Mouse (Mus musculus) C2C12 (cell line): ENCODE data around the gene Dvl3. TPM values are rescaled to one million over a fixed set of nuclear protein-coding genes. Genes with fewer than 3 reads are reported as not detected.

Experiments
- H3K27me3 ChIP-seq: one replicate; pipeline ENCODE4 v1.6.1; 2011; ENCODE audit not compliant: control insufficient read depth, insufficient read depth, insufficient read length
- H3K36me3 ChIP-seq: one replicate; pipeline ENCODE4 v1.6.1; 2011; ENCODE audit not compliant: control insufficient read depth, insufficient read depth
- H3K4me3 ChIP-seq: one replicate; pipeline ENCODE4 v1.5.1; 2011; ENCODE audit warnings: mild to moderate bottlenecking, control low read depth; ENCODE audit not compliant: poor library complexity, insufficient read depth, severe bottlenecking
- H3K79me2 ChIP-seq: one replicate; pipeline ENCODE4 v1.6.1; 2011; ENCODE audit not compliant: control insufficient read depth, insufficient read depth
- H3K79me3 ChIP-seq: one replicate; pipeline ENCODE4 v1.6.1; 2011; ENCODE audit warnings: low read depth, control low read depth
- H3ac ChIP-seq: one replicate; pipeline ENCODE3; 2011; ENCODE audit warnings: low read depth; ENCODE audit not compliant: control insufficient read depth, insufficient read length
- CEBPB ChIP-seq: IDR thresholded peaks from one replicate; pipeline ENCODE4 v1.6.1; 2011; ENCODE audit warnings: low read depth, mild to moderate bottlenecking, control low read depth, moderate library complexity
- CTCF ChIP-seq: IDR thresholded peaks from one replicate; pipeline ENCODE4 v1.5.1; 2011; ENCODE audit not compliant: control insufficient read depth, insufficient read depth, insufficient read length
- FOSL1 ChIP-seq: IDR thresholded peaks from one replicate; pipeline ENCODE4 v1.8.0; 2011; ENCODE audit warnings: mild to moderate bottlenecking, low read length; ENCODE audit not compliant: poor library complexity, insufficient read depth, severe bottlenecking
- MAX ChIP-seq: IDR thresholded peaks from one replicate; pipeline ENCODE4 v1.6.1; 2011; ENCODE audit warnings: mild to moderate bottlenecking, control low read depth
- MYOD1 ChIP-seq: IDR thresholded peaks from one replicate; pipeline ENCODE4 v1.6.1; 2011; ENCODE audit warnings: low read depth; ENCODE audit not compliant: control insufficient read depth, insufficient read length
- MYOG ChIP-seq: IDR thresholded peaks from one replicate; pipeline ENCODE4 v1.6.1; 2011; ENCODE audit not compliant: control insufficient read depth, insufficient read length; ENCODE audit errors: extremely low read depth
- USF1 ChIP-seq: IDR thresholded peaks from one replicate; pipeline ENCODE4 v1.6.1; 2011; ENCODE audit warnings: low read depth, mild to moderate bottlenecking, control low read depth, moderate library complexity
- polyA plus RNA-seq: library from polyadenylated mRNA; unstranded; fragments of >200 nt; fragmentation: generic; extraction: Trizol; gene quantifications from one replicate; pipeline ENCODE4 v1.2.1, GENCODE M21; 2012; ENCODE audit warnings: missing spikeins

Gene Dvl3
- polyA plus RNA-seq, 1 experiment: 15.8 TPM

GRCm38 (mm10) chr16:20565075-20565474, 48.3 kb downstream of the Dvl3 start:
- Histone ChIP-seq H3K79me2 (no peaks in the 10 kb centered on the region), H3K79me3 (no peaks in the 10 kb centered on the region), H3K36me3 (peaks cover 27% of the 10 kb centered on the region), H3K27me3 (no peaks in the 10 kb centered on the region), H3K4me3 (no peak overlapping the region), H3ac (no peak overlapping the region)
- TF ChIP-seq CTCF: no peak
- TF ChIP-seq FOSL1: no peak
- TF ChIP-seq MAX: no peak
- TF ChIP-seq USF1: no peak
- no peak for TF ChIP-seq CEBPB
- no peak for TF ChIP-seq MYOD1
- TF ChIP-seq MYOG: no peak

Other genes starting within 250 kb of the Dvl3 start
- 179 TPM for gene Parl, start 214.6 kb upstream of the Dvl3 start, polyA plus RNA-seq
- gene Cyp2ab1, start 191.6 kb upstream of the Dvl3 start, polyA plus RNA-seq: 0.05 TPM
- gene Abcc5, start 90.6 kb upstream of the Dvl3 start, polyA plus RNA-seq: 25.8 TPM
- gene Eif2b5, start 18.2 kb upstream of the Dvl3 start, polyA plus RNA-seq: 108 TPM
- gene Ap2m1, start 18.5 kb downstream of the Dvl3 start, polyA plus RNA-seq: 556 TPM
- 37.1 TPM for gene Abcf3, start 31.6 kb downstream of the Dvl3 start, polyA plus RNA-seq
- gene Vwa5b2, start 72.5 kb downstream of the Dvl3 start, polyA plus RNA-seq: 0.11 TPM
- 32.5 TPM for gene Eef1akmt4, start 94.6 kb downstream of the Dvl3 start, polyA plus RNA-seq
- gene Gm49333, start 94.6 kb downstream of the Dvl3 start, polyA plus RNA-seq: not detected
- gene Alg3, start 94.8 kb downstream of the Dvl3 start, polyA plus RNA-seq: 35.4 TPM
- 6.7 TPM for gene Camk2n2, start 104.3 kb downstream of the Dvl3 start, polyA plus RNA-seq
- 5.0 TPM for gene Ece2, start 112.8 kb downstream of the Dvl3 start, polyA plus RNA-seq
- gene Psmd2, start 134.7 kb downstream of the Dvl3 start, polyA plus RNA-seq: 297 TPM
- 342 TPM for gene Eif4g1, start 151.3 kb downstream of the Dvl3 start, polyA plus RNA-seq
- 0.05 TPM for gene Fam131a, start 176.3 kb downstream of the Dvl3 start, polyA plus RNA-seq
- 104 TPM for gene Polr2h, start 200.7 kb downstream of the Dvl3 start, polyA plus RNA-seq
- gene Clcn2, start 200.8 kb downstream of the Dvl3 start, polyA plus RNA-seq: 5.8 TPM
- 0.63 TPM for gene Chrd, start 216.1 kb downstream of the Dvl3 start, polyA plus RNA-seq
- gene Thpo, start 217.5 kb downstream of the Dvl3 start, polyA plus RNA-seq: 0.15 TPM